Mouse (Mus musculus) limb, embryonic 11.5 days (tissue): Measurements from ENCODE around the gene Nod2. TPM values are rescaled to one million over a fixed set of nuclear protein-coding genes. Genes with fewer than 3 reads are reported as not detected.
A peak's percentile ranks its signal among the peaks of the same experiment; 100 is the strongest.

ENCODE experiments used
- ATAC-seq: fragments of 200-750 bp; cut with Nextera tagmentation; 2 replicates; pipeline ENCODE4 v1.8.0; 2017; ENCODE audit warnings: low read depth; ENCODE audit not compliant: insufficient number of reproducible peaks, low FRiP score, low TSS enrichment
- DNase-seq: peaks from one replicate; pipeline ENCODE4 v3.0.0-alpha.2; 2015; ENCODE audit warnings: low spot score
- H3K27ac ChIP-seq: fragments of 300-500 bp; sonication (generic); replicated peaks from 2 replicates; pipeline ENCODE4 v1.5.1; 2014; ENCODE audit warnings: low read depth, mild to moderate bottlenecking, low read length
- H3K27me3 ChIP-seq: fragments of 300-500 bp; sonication (generic); 2 replicates; pipeline ENCODE4 v1.6.1; 2014; ENCODE audit warnings: mild to moderate bottlenecking, low read length, mixed read lengths; ENCODE audit not compliant: control insufficient read depth, insufficient read depth
- H3K36me3 ChIP-seq: fragments of 300-500 bp; sonication (generic); 2 replicates; pipeline ENCODE4 v1.6.1; 2014; ENCODE audit warnings: mild to moderate bottlenecking, low read length, moderate library complexity, mixed read lengths; ENCODE audit not compliant: control insufficient read depth, insufficient read depth
- H3K4me1 ChIP-seq: fragments of 300-500 bp; sonication (generic); 2 replicates; pipeline ENCODE4 v1.6.1; 2014; ENCODE audit warnings: low read length, mixed read lengths; ENCODE audit not compliant: control insufficient read depth, insufficient read depth
- H3K4me2 ChIP-seq: fragments of 300-500 bp; sonication (generic); 2 replicates; pipeline ENCODE4 v1.6.1; 2014; ENCODE audit warnings: low read depth, mild to moderate bottlenecking, moderate library complexity; ENCODE audit not compliant: severe bottlenecking
- H3K4me3 ChIP-seq: fragments of 300-500 bp; sonication (generic); 2 replicates; pipeline ENCODE4 v1.5.1; 2014; ENCODE audit warnings: low read depth, low read length
- H3K9ac ChIP-seq: fragments of 300-500 bp; sonication (generic); 2 replicates; pipeline ENCODE4 v1.6.1; 2014; ENCODE audit warnings: mild to moderate bottlenecking, low read length
- H3K9me3 ChIP-seq: fragments of 300-500 bp; sonication (generic); 2 replicates; pipeline ENCODE4 v1.6.1; 2016; ENCODE audit warnings: low read length; ENCODE audit not compliant: control insufficient read depth
- WGBS: fragments of 180-500 bp; shearing (Covaris S2); extraction: QIAGEN DNeasy Blood & Tissue Kit; methylation state at CpG from one replicate; pipeline ENCODE4 v1.1.7; 2014; 5-methylcytosine and 5-hydroxymethylcytosine counted together
- polyA plus RNA-seq: library from polyadenylated mRNA; unstranded; fragments of >200 nt; fragmentation: Nextera tagmentation; extraction: Ambion mirVana; gene quantifications from 2 replicates; pipeline ENCODE4 v1.2.1, GENCODE M21; 2014

Nod2 gene
- polyA plus RNA-seq, 1 experiment from 2014 or later, result 0.29 TPM

- no peak for DNase-seq
- no peak overlapping the region for H3K27ac ChIP-seq
- WGBS, result 14% methylated on average over 19 of the region's 19 CpGs
- 0 out of 2 replicates have a peak, but pooled peaks cover 4% of the 10 kb centered on the region for H3K4me1 ChIP-seq
- H3K4me2 ChIP-seq, result peak overlapping the region; percentile 96
- H3K27me3 ChIP-seq, result peaks cover 13% of the 10 kb centered on the region; the same call in 1 of the 2 replicates
- H3K36me3 ChIP-seq, result no peaks in the 10 kb centered on the region
- H3K9ac ChIP-seq, result peak overlapping the region; percentile 76
- no peaks in the 10 kb centered on the region for H3K9me3 ChIP-seq
- peak; percentile 14; the same call in 1 of the 2 replicates for ATAC-seq
- H3K4me3 ChIP-seq, result peak overlapping the region; percentile 56
These were observed 20.2 kb upstream of the Nod2 start for GRCm38 (mm10) chr8:88626940-88627264.

- Histone ChIP-seq H3K9ac (peak overlapping the region; percentile 76), H3K27me3 (peaks cover 13% of the 10 kb centered on the region; the same call in 1 of the 2 replicates)
These were observed 19.7 kb upstream of the Nod2 start for GRCm38 (mm10) chr8:88627265-88627991.

GRCm38 (mm10) chr8:88628001-88628774, 18.9 kb upstream of the Nod2 start:
- H3K9me3 ChIP-seq, result no peaks in the 10 kb centered on the region
- no peak overlapping the region for H3K27ac ChIP-seq
- H3K4me1 ChIP-seq, result 0 out of 2 replicates have a peak, but pooled peaks cover 4% of the 10 kb centered on the region
- peak overlapping the region; percentile 96 for H3K4me2 ChIP-seq
- H3K9ac ChIP-seq, result peak overlapping the region; percentile 76
- WGBS, result 62% methylated on average over 14 of the region's 14 CpGs
- no peak for DNase-seq
- H3K27me3 ChIP-seq, result peaks cover 13% of the 10 kb centered on the region; the same call in 1 of the 2 replicates
- peak overlapping the region; percentile 56 for H3K4me3 ChIP-seq
- ATAC-seq, result peak; percentile 25; the same call in 1 of the 2 replicates
- H3K36me3 ChIP-seq, result no peaks in the 10 kb centered on the region

More at GRCm38 (mm10) chr8:88627265-88627991, 19.7 kb upstream of the Nod2 start:
- Histone ChIP-seq H3K4me1 (0 out of 2 replicates have a peak, but pooled peaks cover 4% of the 10 kb centered on the region), H3K36me3 (no peaks in the 10 kb centered on the region), H3K9me3 (no peaks in the 10 kb centered on the region), H3K4me2 (peak overlapping the region; percentile 96), H3K4me3 (peak overlapping the region; percentile 56), H3K27ac (no peak overlapping the region)
- peak; percentile 80 for DNase-seq
- peak; percentile 49 for ATAC-seq
- WGBS, result under 1% methylated on average over 100 of the region's 105 CpGs

- WGBS, result 81% methylated on average over 4 of the region's 4 CpGs
- H3K36me3 ChIP-seq, result no peaks in the 10 kb centered on the region
- H3K9me3 ChIP-seq, result no peaks in the 10 kb centered on the region
- H3K9ac ChIP-seq, result no peak overlapping the region
- no peak overlapping the region for H3K27ac ChIP-seq
- H3K4me2 ChIP-seq, result no peak overlapping the region
- DNase-seq (no peak), ATAC-seq (no peak)
- H3K4me1 ChIP-seq, result 0 out of 2 replicates have a peak, but pooled peaks cover 4% of the 10 kb centered on the region
- H3K27me3 ChIP-seq, result peaks cover 13% of the 10 kb centered on the region; the same call in 1 of the 2 replicates
- H3K4me3 ChIP-seq, result no peak overlapping the region
These were observed 16.9 kb upstream of the Nod2 start for GRCm38 (mm10) chr8:88630225-88630624.

GRCm38 (mm10) chr8:88631081-88631480, 16.0 kb upstream of the Nod2 start:
- Histone ChIP-seq H3K9ac (no peak overlapping the region), H3K36me3 (no peaks in the 10 kb centered on the region), H3K4me3 (no peak overlapping the region), H3K27me3 (peaks cover 7% of the 10 kb centered on the region; the same call in 1 of the 2 replicates), H3K27ac (no peak overlapping the region), H3K4me2 (no peak overlapping the region), H3K4me1 (0 out of 2 replicates have a peak, but pooled peaks cover 4% of the 10 kb centered on the region), H3K9me3 (no peaks in the 10 kb centered on the region)
- ATAC-seq (no peak), DNase-seq (no peak)

GRCm38 (mm10) chr8:88633343-88633765, 13.8 kb upstream of the Nod2 start:
- H3K27me3 ChIP-seq, result 0 out of 2 replicates have a peak, but pooled peaks cover 2% of the 10 kb centered on the region
- no peak for DNase-seq
- ATAC-seq, result no peak
- no peak overlapping the region for H3K9ac ChIP-seq
- no peaks in the 10 kb centered on the region for H3K9me3 ChIP-seq
- WGBS, result 89% methylated on average over 7 of the region's 7 CpGs
- 0 out of 2 replicates have a peak, but pooled peaks cover 1% of the 10 kb centered on the region for H3K4me1 ChIP-seq
- H3K4me3 ChIP-seq, result no peak overlapping the region
- H3K27ac ChIP-seq, result no peak overlapping the region
- no peaks in the 10 kb centered on the region for H3K36me3 ChIP-seq
- H3K4me2 ChIP-seq, result no peak overlapping the region

- Histone ChIP-seq H3K4me2 (no peak within 1 kb of the TSS), H3K9ac (no peak within 1 kb of the TSS), H3K27ac (no peak within 1 kb of the TSS), H3K4me3 (no peak within 1 kb of the TSS), H3K9me3 (no peaks in the 10 kb centered on the region), H3K27me3 (no peaks in the 10 kb centered on the region), H3K4me1 (no peaks in the 10 kb centered on the region), H3K36me3 (no peaks in the 10 kb centered on the region)
- no peak for DNase-seq
- no peak for ATAC-seq
- 86% methylated on average over 14 of the region's 14 CpGs for WGBS
These were observed 11.4 kb upstream of the Nod2 start, which contains the start of gene Snx20 for GRCm38 (mm10) chr8:88635474-88636397. Gene Snx20 (minus strand): TSS chr8:88636128.
